Mouse (Mus musculus) frontal cortex, postnatal 14 days (tissue): Measurements from ENCODE around the gene Ubl4a.
"Not testable (repeated sequence)": the region's sequence is repeated elsewhere in the genome, so short reads cannot be mapped to it uniquely, and the experiment has no call there.

Experiments
- DNase-seq, 2 experiments: peaks; one replicate each; pipeline ENCODE4 v3.0.0; 2022; ENCODE audit warnings: low spot score in 2 of 2

Gene Ubl4a

DNA sequence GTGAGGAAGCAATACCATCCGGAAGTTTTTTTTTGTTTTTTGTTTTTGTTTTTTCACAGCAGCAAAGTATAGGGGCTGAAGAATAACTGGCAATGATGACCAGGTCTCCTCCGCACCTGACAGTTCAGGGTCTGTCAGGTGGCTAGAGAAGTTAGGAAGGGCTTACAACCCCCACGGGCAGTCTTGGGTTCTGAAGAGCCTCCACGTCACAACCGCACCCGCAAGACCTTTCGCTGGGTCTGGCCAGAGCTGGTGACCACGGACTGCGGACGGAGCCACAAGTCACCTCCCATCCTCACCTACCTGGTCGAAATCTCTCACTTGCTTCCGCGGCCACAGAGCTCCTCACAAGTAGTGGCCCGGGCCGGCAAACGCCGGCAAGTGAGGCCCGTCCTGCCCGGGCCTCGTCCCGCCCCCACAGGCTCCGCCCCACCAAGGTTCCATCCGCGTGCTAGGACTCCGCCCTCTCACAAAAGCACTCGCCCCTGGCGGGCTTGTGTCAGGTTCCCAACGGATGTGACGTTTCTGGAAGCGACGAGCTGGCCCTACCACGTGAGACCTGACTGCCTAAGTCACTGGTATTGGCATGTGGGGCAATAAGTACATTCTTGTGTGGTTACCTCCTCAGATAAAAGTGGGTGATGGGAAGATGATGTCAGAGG, at the start of gene Ubl4a, which contains the start of gene Slc10a3:
TSS of gene Ubl4a (minus strand) at position 331 of the 662 bp plus-strand sequence.
TSS of gene Slc10a3 (minus strand) at position 462 of the 662 bp plus-strand sequence.
- peak; percentile 67 to 75 for DNase-seq

DNA sequence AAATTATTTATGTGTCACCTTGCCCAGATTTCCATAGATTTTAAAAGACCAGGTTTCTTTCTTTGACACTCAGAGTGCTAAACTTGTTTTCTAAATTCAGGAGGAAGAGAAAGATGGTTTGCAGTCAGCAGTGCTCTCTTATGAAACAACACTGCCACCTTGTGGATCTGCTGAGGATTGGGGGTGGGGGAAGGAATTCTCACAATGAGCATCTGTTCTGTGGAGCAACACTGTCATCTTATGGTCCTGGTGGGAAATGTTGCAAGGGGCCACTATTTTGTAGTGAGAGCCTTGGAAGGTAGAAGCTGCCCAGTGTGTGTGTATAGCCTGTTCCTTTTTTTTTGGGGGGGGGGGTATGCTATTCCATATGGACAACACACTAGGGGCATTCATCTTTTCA, 40.4 kb upstream of the Ubl4a start:
- peak; percentile 38 to 62 for DNase-seq

DNA sequence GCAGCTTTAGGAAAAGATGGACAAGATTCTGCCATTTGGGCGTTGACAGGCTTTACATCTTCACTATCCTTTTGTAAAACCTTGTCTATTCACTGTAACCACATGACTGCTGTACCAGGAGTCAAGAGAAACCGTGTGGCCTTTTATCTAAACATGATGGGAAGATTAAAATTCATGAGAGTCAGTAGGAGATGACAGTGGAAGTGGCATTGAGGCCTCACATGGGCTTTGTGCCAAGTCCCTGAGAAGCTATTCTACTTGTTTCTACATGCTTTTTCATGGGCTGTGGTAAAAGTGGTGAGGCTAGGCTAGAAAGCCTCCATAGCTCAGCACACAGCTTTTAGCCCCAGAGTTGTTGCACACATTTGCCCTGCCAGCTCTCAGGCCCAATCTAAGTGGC, 35.3 kb upstream of the Ubl4a start:
- DNase-seq = no peak

DNA sequence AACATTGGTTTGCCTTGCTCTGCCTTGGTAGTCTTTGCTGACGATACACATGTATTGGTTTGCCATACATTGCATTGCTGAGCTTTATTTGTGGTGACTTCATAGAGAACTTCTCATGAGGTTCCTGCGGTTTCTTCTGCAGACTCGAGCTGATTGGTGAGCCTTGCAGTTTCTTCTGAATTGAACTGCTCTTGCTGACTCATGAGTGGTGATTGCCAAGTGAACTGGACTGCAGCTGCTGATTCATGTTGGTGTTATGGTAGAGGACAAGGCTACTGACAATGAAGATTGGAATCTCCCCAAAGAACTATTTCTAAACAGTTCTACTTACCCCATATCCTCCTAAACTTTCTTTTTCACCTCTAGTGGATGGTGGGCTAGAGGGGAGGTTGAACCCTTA, 27.1 kb upstream of the Ubl4a start:
- DNase-seq = no peak

DNA sequence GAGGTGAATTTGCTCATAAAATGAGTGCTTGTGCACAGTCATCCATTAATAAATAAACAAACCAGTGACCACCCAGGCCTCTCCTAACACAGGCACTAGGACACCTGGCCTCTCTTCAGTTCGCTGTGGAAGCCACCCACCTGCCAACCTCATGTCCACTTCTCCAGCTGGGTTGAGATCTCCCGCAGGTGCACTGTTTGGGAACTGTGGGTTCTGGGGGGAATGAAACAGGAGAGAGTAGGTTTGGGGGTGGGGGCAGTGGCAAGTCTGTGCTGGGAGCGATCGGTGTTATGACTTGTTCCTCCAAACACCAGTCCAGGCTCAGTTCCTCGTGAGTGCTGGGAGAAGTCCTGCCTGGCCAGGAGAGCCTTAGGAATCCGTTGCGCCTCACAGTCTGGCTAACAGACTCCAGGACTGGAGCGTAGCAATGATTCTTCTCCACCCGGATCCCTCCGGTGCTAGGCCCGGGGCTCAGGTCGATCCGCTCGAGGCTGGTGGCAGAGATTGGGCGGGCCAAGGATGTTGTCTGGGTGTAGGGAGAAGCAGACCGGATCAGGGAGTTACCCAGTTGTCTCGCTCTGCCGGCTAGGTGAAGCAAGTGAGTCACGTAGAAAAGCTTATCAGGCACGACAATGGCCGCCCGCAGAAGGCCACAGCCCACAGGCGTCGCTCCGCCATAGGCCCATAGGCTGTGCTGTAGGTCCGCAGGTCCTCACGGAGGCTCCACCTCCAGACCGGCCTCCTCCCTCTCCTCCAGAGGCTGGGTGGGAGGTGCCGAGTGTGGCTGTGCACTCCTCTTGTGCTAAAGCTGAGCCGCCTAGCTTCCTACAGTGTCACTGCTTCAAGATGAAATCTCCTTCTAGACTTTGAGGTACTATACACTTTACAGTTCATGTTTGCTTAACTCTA, 19.8 kb upstream of the Ubl4a start, which contains the start of the genes Fam3a and Ikbkg:
TSS of gene Fam3a (minus strand) at position 738 of the 909 bp plus-strand sequence.
TSS of gene Ikbkg (plus strand) at position 756 of the 909 bp plus-strand sequence.
- peak; percentile 70 to 73 for DNase-seq

GRCm38 (mm10) chrX:74388153-74388552, 15.1 kb upstream of the Ubl4a start:
- no peak for DNase-seq

GRCm38 (mm10) chrX:74384451-74384850, 11.4 kb upstream of the Ubl4a start:
- no peak for DNase-seq

DNA sequence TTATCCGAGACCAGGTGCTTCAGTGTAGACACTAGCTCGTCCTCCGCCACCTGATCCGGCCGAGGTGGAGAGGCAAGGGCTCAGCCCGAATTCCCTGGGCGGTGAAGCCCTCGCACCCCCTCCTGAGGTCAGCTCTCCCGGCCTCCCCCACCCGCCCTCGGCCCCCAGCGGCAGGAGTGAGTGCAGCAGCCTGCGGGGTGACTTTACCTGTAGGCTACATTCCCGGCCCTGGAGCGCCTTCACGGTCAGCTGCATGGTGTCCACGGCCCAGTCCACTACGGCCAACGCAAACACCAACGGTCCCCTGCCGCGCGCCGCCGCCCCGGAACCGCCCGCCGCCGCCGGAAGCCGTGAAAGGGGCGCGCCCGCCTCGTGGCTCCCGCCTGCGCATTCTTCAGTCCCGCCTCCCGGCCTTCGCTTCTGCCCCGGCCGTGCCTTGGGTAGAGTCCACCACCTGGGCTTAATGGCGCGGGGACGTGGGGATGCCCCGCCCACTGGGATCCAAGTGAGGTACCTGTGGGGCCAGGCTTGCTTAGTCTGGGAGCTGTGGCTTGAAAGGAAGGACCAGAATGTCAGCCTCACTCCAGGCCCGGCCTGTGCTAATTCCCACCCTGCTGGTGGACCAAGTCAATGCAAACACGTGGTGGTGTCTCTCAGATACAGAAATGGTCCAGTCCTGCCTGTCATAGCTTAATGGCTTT, 4.7 kb downstream of the Ubl4a start:
- peak; percentile 33 to 48 for DNase-seq

GRCm38 (mm10) chrX:74367512-74367911, 5.5 kb downstream of the Ubl4a start:
- no peak for DNase-seq

GRCm38 (mm10) chrX:74359171-74359570, 13.8 kb downstream of the Ubl4a start:
- DNase-seq = no peak

- DNase-seq = not testable (repeated sequence)
Observed at GRCm38 (mm10) chrX:74357069-74357468, 15.9 kb downstream of the Ubl4a start.

DNA sequence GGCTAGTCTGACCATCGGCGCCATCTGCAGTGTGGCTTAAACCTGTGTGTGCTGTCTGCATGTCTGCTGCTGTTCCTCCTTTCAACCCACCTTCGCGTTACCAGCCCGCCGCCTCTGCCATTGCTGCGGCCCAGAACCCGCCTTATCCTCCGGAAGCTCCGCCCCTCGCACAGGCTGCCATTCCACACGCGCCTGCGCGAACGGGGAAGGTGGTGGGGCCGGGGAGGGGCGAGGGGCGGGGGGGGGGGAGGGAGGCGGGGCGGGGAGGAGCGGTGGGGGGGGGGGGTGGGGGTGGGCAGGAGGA, 19.6 kb downstream of the Ubl4a start, which contains the start of gene Lage3:
TSS of gene Lage3 (minus strand) at position 152 of the 304 bp plus-strand sequence.
- peak; percentile 60 to 72 for DNase-seq

- no peak for DNase-seq
Observed at GRCm38 (mm10) chrX:74352645-74353466, 20.2 kb downstream of the Ubl4a start.

DNA sequence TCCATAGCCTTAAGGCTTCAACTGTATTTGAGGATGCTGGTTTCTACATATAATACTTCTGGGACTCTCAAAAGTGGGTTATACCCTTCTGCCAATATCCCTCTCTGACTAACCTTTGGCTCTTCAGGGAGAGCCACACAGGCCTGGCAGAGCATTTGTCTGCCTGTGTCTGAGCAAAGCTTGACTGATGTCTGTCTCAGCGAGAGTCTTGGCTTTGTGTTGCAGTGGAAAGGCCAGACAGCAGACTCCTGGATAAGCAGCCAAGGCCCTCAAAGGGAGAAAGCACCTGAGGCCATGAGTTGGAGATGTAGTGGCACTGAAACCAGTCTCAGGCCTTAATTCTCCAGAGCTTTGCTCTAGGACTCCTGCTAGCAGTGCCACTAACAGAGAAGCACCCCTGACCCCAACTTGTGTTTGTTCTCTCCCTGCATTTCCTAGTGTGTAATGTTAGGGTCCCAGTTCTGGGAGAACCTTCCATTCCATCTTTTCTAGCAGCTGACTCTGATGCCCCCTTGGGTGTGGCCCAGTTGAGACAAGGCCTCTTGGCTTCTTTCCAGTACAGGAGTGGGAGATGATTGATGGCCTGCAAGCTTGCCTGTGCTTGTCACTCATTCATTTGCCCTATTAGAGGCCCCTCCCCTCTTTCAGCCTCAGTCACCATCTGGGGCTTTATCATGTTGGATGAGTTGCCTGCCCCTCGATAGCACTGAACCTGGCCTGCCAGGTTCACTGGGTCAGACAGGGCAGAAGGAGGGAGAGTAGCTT, 42.7 kb downstream of the Ubl4a start:
- no peak for DNase-seq

- DNase-seq = no peak
Observed at GRCm38 (mm10) chrX:74329215-74329671, 43.8 kb downstream of the Ubl4a start.

GRCm38 (mm10) chrX:74328725-74329161, 44.3 kb downstream of the Ubl4a start, which contains the start of gene Plxna3:
Plxna3 (plus strand) TSS chrX:74329066.
- DNase-seq = peak; percentile 23 to 54
